Mouse (Mus musculus) spleen, adult 2 months (tissue): ENCODE measurements at regions not wholly inside any gene's neighbourhood (a gene's known extent, or its start where the extent isn't known, plus 50 kb on each side); places are given as distances from the start of the nearest gene placed in this dataset.

Experiments used
- CTCF ChIP-seq: fragments of 200-500 bp; IDR thresholded peaks from 2 replicates; pipeline ENCODE4 v1.5.1; 2011; ENCODE audit warnings: mild to moderate bottlenecking, inconsistent platforms; ENCODE audit not compliant: insufficient read depth, insufficient read length, insufficient replicate concordance; ENCODE audit errors: extremely low read depth
- POLR2A ChIP-seq: fragments of 200-500 bp; IDR thresholded peaks from 2 replicates; pipeline ENCODE4 v1.6.1; 2011; ENCODE audit warnings: low read depth, low read length, inconsistent platforms

GRCm38 (mm10) chr1:23466340-23466739, 68.8 kb upstream of the Ogfrl1 start:
- no peak for TF ChIP-seq CTCF
- TF ChIP-seq POLR2A: no peak
